9 mouse cellular contexts compared by ENCODE assay signal in the genomic region with DNA sequence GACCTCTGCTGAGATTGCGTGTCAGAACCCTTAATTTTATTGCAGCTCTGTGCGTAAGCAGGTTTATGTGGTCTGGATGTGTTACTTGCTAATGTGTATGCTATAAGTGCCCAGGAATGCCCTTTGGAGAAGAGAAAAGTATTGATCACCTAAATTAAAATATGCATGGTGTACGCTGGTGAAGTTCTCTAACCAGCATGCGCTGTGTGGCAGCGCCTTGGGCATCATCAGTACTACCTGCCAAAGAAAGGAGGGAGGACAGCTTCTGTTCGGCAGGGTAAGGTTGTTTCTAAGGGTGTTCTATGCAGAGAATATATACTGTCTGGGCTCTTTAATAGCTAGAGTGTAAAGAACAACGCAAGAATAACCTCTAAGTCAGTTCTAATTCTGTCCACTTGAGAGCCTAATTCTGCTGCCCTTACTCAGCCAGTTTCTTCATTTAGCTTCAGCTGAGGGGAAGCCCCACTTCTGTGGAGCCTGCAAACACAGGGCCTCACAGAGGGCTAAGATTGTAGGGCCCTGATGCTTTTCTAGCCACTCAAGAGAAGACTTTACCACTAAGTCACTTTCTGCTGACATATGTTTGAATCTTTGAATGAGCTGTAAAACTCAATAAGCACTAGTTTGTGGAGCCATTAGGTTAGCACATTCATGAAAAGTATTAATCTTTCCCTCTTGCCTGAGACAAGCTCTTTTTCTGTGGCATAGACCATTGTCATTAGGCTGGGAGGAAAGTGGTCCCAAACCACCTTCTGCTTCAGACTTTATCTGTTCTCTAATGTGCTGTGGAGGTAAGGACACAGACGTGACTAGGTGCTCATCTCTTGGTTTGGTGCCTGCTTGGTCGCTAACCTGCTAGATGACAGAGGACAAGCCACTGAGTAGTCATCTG. TPM values are rescaled to one million over a fixed set of nuclear protein-coding genes. Genes with fewer than 3 reads are reported as not detected.
DNase-seq lines count a peak whose midpoint lies in the region; ATAC-seq lines count a peak whose summit lies in the region.
"Had no signal": no experiment of that assay in that cellular context is flagged by ENCODE, and none has a peak within 500 bp of the region (broad histone marks: within the 10 kb centered on the region; RNA-seq: fewer than 3 reads in every experiment).

No protein-coding gene starts in this region.

- no peaks in the 10 kb centered on the region for H3K36me3 ChIP-seq in kidney, embryonic 16.5 days (ENCODE audit: insufficient read depth, low read length)
- H3K36me3 ChIP-seq in embryonic facial prominence, embryonic 14.5 days (ENCODE audit: control insufficient read depth, insufficient read depth, low read length), result no peaks in the 10 kb centered on the region
- H3K36me3 ChIP-seq in hindbrain, embryonic 15.5 days, result no peaks in the 10 kb centered on the region
- H3K36me3 ChIP-seq in neural tube, embryonic 13.5 days, result no peaks in the 10 kb centered on the region

- intact Hi-C loops in left cerebral cortex, postnatal 25 days (cut with DNase I), result no loop called here

- peak overlapping the region; percentile 71; the same call in 1 of the 2 replicates for H3K4me3 ChIP-seq in kidney, embryonic 16.5 days (ENCODE audit: low read length)
- H3K4me3 ChIP-seq in embryonic facial prominence, embryonic 14.5 days (ENCODE audit: low read depth, low read length), result no peak overlapping the region
- peak overlapping the region; percentile 62 for H3K4me3 ChIP-seq in hindbrain, embryonic 15.5 days
- H3K4me3 ChIP-seq in neural tube, embryonic 13.5 days, result peak overlapping the region; percentile 56

- H3K27ac ChIP-seq in kidney, embryonic 16.5 days (ENCODE audit: low read length), result no peak overlapping the region
- H3K27ac ChIP-seq in embryonic facial prominence, embryonic 14.5 days (replicated peaks; ENCODE audit: low read depth, low read length), result no peak overlapping the region
- H3K27ac ChIP-seq in hindbrain, embryonic 15.5 days (replicated peaks), result peak overlapping the region; percentile 54; the same call in 1 of the 2 replicates
- H3K27ac ChIP-seq in neural tube, embryonic 13.5 days (replicated peaks), result peak overlapping the region; percentile 87

- H3K9me3 ChIP-seq in kidney, embryonic 16.5 days (ENCODE audit: low read length), result no peaks in the 10 kb centered on the region
- no peaks in the 10 kb centered on the region for H3K9me3 ChIP-seq in embryonic facial prominence, embryonic 14.5 days (ENCODE audit: control insufficient read depth, low read length)
- H3K9me3 ChIP-seq in hindbrain, embryonic 15.5 days, result no peaks in the 10 kb centered on the region
- no peaks in the 10 kb centered on the region for H3K9me3 ChIP-seq in neural tube, embryonic 13.5 days

- DNase-seq in kidney, postnatal 14 days, result no peak
- no peak for DNase-seq in embryonic facial prominence, embryonic 14.5 days (ENCODE audit: low spot score)
- no peak for DNase-seq in left cerebral cortex, adult 8-10 months (ENCODE audit: low spot score in 2 of 2)
- no peak for DNase-seq in left cerebral cortex, postnatal 25 days (ENCODE audit: low spot score in 2 of 2)

- whole genome bisulfite sequencing in kidney, embryonic 16.5 days, result 72% methylated on average over 9 of the region's 9 CpGs
- 83% methylated on average over 9 of the region's 9 CpGs for WGBS in embryonic facial prominence, embryonic 14.5 days
- 44% methylated on average over 9 of the region's 9 CpGs for WGBS in hindbrain, embryonic 15.5 days
- 45% methylated on average over 9 of the region's 9 CpGs for WGBS in neural tube, embryonic 13.5 days

- peak overlapping the region; percentile 99 for H3K4me2 ChIP-seq in kidney, embryonic 16.5 days (replicated peaks; ENCODE audit: low read depth, low read length)
- H3K4me2 ChIP-seq in embryonic facial prominence, embryonic 14.5 days (ENCODE audit: low read depth, low read length), result peak overlapping the region; percentile 98
- peak overlapping the region; percentile 99 for H3K4me2 ChIP-seq in hindbrain, embryonic 15.5 days
- H3K4me2 ChIP-seq in neural tube, embryonic 13.5 days, result peak overlapping the region; percentile 79

- H3K4me1 ChIP-seq in kidney, embryonic 16.5 days (ENCODE audit: insufficient read depth, low read length), result peaks cover 65% of the 10 kb centered on the region
- peaks cover 47% of the 10 kb centered on the region for H3K4me1 ChIP-seq in embryonic facial prominence, embryonic 14.5 days (ENCODE audit: control insufficient read depth, insufficient read depth, low read length)
- H3K4me1 ChIP-seq in hindbrain, embryonic 15.5 days (replicated peaks), result peaks cover 79% of the 10 kb centered on the region
- H3K4me1 ChIP-seq in neural tube, embryonic 13.5 days (replicated peaks), result peaks cover 92% of the 10 kb centered on the region

- H3K9ac ChIP-seq in kidney, embryonic 16.5 days (replicated peaks; ENCODE audit: low read length), result peak overlapping the region; percentile 59
- H3K9ac ChIP-seq in embryonic facial prominence, embryonic 14.5 days (ENCODE audit: low read depth, low read length), result no peak overlapping the region
- H3K9ac ChIP-seq in hindbrain, embryonic 15.5 days, result peak overlapping the region; percentile 13; the same call in 1 of the 2 replicates
- H3K9ac ChIP-seq in neural tube, embryonic 13.5 days, result peak overlapping the region; percentile 77

- no peaks in the 10 kb centered on the region for H3K27me3 ChIP-seq in kidney, embryonic 16.5 days (ENCODE audit: insufficient read depth, low read length)
- no peaks in the 10 kb centered on the region for H3K27me3 ChIP-seq in embryonic facial prominence, embryonic 14.5 days (replicated peaks; ENCODE audit: control insufficient read depth, insufficient read depth, low read length)
- no peaks in the 10 kb centered on the region for H3K27me3 ChIP-seq in hindbrain, embryonic 15.5 days
- H3K27me3 ChIP-seq in neural tube, embryonic 13.5 days, result no peaks in the 10 kb centered on the region
- H3K27me3 ChIP-seq: Patski had no signal

- ATAC-seq in kidney, embryonic 16.5 days (ENCODE audit: low FRiP score, low TSS enrichment), result no peak
- ATAC-seq in embryonic facial prominence, embryonic 14.5 days (ENCODE audit: low read depth), result no peak
- ATAC-seq in hindbrain, embryonic 15.5 days (ENCODE audit: low FRiP score, low read depth), result no peak
- ATAC-seq in neural tube, embryonic 13.5 days (ENCODE audit: low read depth), result no peak
- no peak for ATAC-seq in erythroid progenitor cell, adult 5-6 weeks (replicated peaks; ENCODE audit: low FRiP score, poor library complexity, severe bottlenecking)
- ATAC-seq: Patski had no signal

RNA-seq across cellular contexts. Expression of a gene that starts 3.4 kb away (rescaled TPM):
- 10.0 and 12.0 TPM in 2 replicates for polyA plus RNA-seq in kidney, embryonic 16.5 days (2015; fragmentation: Nextera tagmentation; extraction: Ambion mirVana)
- polyA plus RNA-seq in embryonic facial prominence, embryonic 14.5 days (2014; fragmentation: Nextera tagmentation; extraction: Ambion mirVana), result 9.8 and 11.1 TPM in 2 replicates
- polyA plus RNA-seq in hindbrain, embryonic 15.5 days (2015; fragmentation: Nextera tagmentation; extraction: Ambion mirVana), result 11.2 and 12.3 TPM in 2 replicates
- polyA plus RNA-seq in neural tube, embryonic 13.5 days (2015; fragmentation: Nextera tagmentation; extraction: Ambion mirVana), result 12.9 and 14.5 TPM in 2 replicates
- total RNA-seq in erythroid progenitor cell, adult 5-6 weeks (2015; ENCODE audit: low replicate concordance), result 1.1 TPM in 1 of 2 replicates, not detected in the other
- total RNA-seq in erythroid progenitor cell, adult 5-6 weeks (2017; ENCODE audit: low replicate concordance), result 0.45 and 0.90 TPM in 2 replicates
- total RNA-seq in left cerebral cortex, adult 8-10 months (2022), result 1 to 10 TPM; 8.4 to 9.7 (median 8.8) TPM
- 1 to 10 TPM; 5.5 to 6.2 TPM for total RNA-seq in left cerebral cortex, postnatal 25 days (2021)

RNA-seq across cellular contexts. Expression of a gene that starts 54.4 kb away (rescaled TPM):
- polyA plus RNA-seq in kidney, embryonic 16.5 days (2015; fragmentation: Nextera tagmentation; extraction: Ambion mirVana), result 9.6 and 10.9 TPM in 2 replicates
- 7.7 and 10.5 TPM in 2 replicates for polyA plus RNA-seq in embryonic facial prominence, embryonic 14.5 days (2014; fragmentation: Nextera tagmentation; extraction: Ambion mirVana)
- polyA plus RNA-seq in hindbrain, embryonic 15.5 days (2015; fragmentation: Nextera tagmentation; extraction: Ambion mirVana), result 13.1 and 13.6 TPM in 2 replicates
- 13.2 and 14.4 TPM in 2 replicates for polyA plus RNA-seq in neural tube, embryonic 13.5 days (2015; fragmentation: Nextera tagmentation; extraction: Ambion mirVana)
- total RNA-seq in erythroid progenitor cell, adult 5-6 weeks (2015; ENCODE audit: low replicate concordance), result 98.7 and 107 TPM in 2 replicates
- 107 and 139 TPM in 2 replicates for total RNA-seq in erythroid progenitor cell, adult 5-6 weeks (2017; ENCODE audit: low replicate concordance)
- 10 to 100 TPM; 18.7 to 22.0 (median 19.7) TPM for total RNA-seq in left cerebral cortex, adult 8-10 months (2022)
- 10 to 100 TPM; 13.2 to 13.3 TPM for total RNA-seq in left cerebral cortex, postnatal 25 days (2021)

RNA-seq across cellular contexts. Expression of a gene that starts 55.5 kb away (rescaled TPM):
- 7.8 and 9.4 TPM in 2 replicates for polyA plus RNA-seq in kidney, embryonic 16.5 days (2015; fragmentation: Nextera tagmentation; extraction: Ambion mirVana)
- polyA plus RNA-seq in embryonic facial prominence, embryonic 14.5 days (2014; fragmentation: Nextera tagmentation; extraction: Ambion mirVana), result 9.1 and 9.6 TPM in 2 replicates
- polyA plus RNA-seq in hindbrain, embryonic 15.5 days (2015; fragmentation: Nextera tagmentation; extraction: Ambion mirVana), result 10.4 TPM in 2 replicates
- 12.7 and 14.9 TPM in 2 replicates for polyA plus RNA-seq in neural tube, embryonic 13.5 days (2015; fragmentation: Nextera tagmentation; extraction: Ambion mirVana)
- total RNA-seq in erythroid progenitor cell, adult 5-6 weeks (2015; ENCODE audit: low replicate concordance), result 7.1 and 10.5 TPM in 2 replicates
- total RNA-seq in erythroid progenitor cell, adult 5-6 weeks (2017; ENCODE audit: low replicate concordance), result 7.2 and 12.7 TPM in 2 replicates
- 1 to 10 TPM; 9.0 to 9.7 (median 9.4) TPM for total RNA-seq in left cerebral cortex, adult 8-10 months (2022)
- total RNA-seq in left cerebral cortex, postnatal 25 days (2021), result 1 to 10 TPM; 9.3 to 9.6 TPM

Comparison
In these comparisons a context has a peak if more than half of its experiments do, and no peak if none do; other contexts are left out.
1. H3K27ac ChIP-seq: peak in hindbrain, embryonic 15.5 days (single experiment) and neural tube, embryonic 13.5 days (single experiment); none in kidney, embryonic 16.5 days (single experiment) and embryonic facial prominence, embryonic 14.5 days (single experiment).
2. Peak in every context shown above with its lines, with median percentiles within 50 percentile points of each other: H3K4me2 ChIP-seq.